Mouse (Mus musculus): ENCODE data around the gene Klk1b11.
"Not testable (repeated sequence)": the region's sequence is repeated elsewhere in the genome, so short reads cannot be mapped to it uniquely, and the experiment has no call there.

Gene Klk1b11

GRCm38 (mm10) chr7:43995577-43995976, at the start of gene Klk1b11:
Klk1b11 (plus strand) TSS chr7:43995877.
- not testable (repeated sequence) for DNase-seq

GRCm38 (mm10) chr7:43950364-43950763, 45.3 kb upstream of the Klk1b11 start, which contains the start of gene Klk1b8:
Klk1b8 (plus strand) TSS chr7:43950664.
- no peak for DNase-seq

GRCm38 (mm10) chr7:43952703-43953102, 43.0 kb upstream of the Klk1b11 start:
- no peak for DNase-seq

- no peak for DNase-seq
These were observed 29.2 kb upstream of the Klk1b11 start, which contains the start of gene Klk1b1 for GRCm38 (mm10) chr7:43966451-43966850. Klk1b1 (plus strand) TSS chr7:43966751.

GRCm38 (mm10) chr7:43967058-43967457, 28.6 kb upstream of the Klk1b11 start:
- DNase-seq = no peak

GRCm38 (mm10) chr7:43967612-43968011, 28.1 kb upstream of the Klk1b11 start:
- no peak for DNase-seq

- not testable (repeated sequence) for DNase-seq
These were observed 19.9 kb upstream of the Klk1b11 start, which contains the start of gene Klk1b9 for GRCm38 (mm10) chr7:43975761-43976160. Klk1b9 (plus strand) TSS chr7:43976061.

- no peak for DNase-seq
These were observed 10.0 kb upstream of the Klk1b11 start for GRCm38 (mm10) chr7:43985657-43986056.

- not testable (repeated sequence) for DNase-seq
These were observed 856 bp upstream of the Klk1b11 start for GRCm38 (mm10) chr7:43994821-43995220.

GRCm38 (mm10) chr7:44004847-44005246, 9.2 kb downstream of the Klk1b11 start:
- no peak for DNase-seq

GRCm38 (mm10) chr7:44011868-44012267, 16.2 kb downstream of the Klk1b11 start, which contains the start of gene Klk1b26:
Klk1b26 (plus strand) TSS chr7:44012168.
- not testable (repeated sequence) for DNase-seq

GRCm38 (mm10) chr7:44014666-44015065, 19.0 kb downstream of the Klk1b11 start:
- not testable (repeated sequence) for DNase-seq

- DNase-seq = no peak
These were observed 19.4 kb downstream of the Klk1b11 start for GRCm38 (mm10) chr7:44015071-44015470.

Data from thymus, adult 18-20 months (tissue).